Mouse (Mus musculus): ENCODE results near the gene Zfp318.

Gene Zfp318

DNA sequence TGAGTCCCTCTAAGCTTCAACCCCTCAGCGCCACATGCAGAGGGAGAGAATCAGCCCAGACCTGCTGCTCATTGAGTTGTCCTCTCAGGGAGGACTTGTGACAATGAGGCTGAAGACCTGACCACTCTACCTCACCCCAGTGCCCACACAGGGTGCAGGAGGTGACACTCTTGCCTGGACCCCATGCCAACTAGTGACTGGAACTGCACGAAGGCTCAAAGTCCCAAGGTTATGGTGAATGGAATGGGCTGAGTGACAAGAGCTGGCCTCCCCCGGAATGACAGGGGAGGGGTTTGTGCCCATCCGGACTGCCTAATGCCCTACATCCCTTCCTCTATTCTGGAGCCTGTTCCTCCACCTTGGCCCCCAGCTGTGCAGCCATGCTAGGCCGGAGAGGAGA, 69.2 kb downstream of the Zfp318 start:
- DNase-seq (ENCODE audit: low spot score): no peak

DNA sequence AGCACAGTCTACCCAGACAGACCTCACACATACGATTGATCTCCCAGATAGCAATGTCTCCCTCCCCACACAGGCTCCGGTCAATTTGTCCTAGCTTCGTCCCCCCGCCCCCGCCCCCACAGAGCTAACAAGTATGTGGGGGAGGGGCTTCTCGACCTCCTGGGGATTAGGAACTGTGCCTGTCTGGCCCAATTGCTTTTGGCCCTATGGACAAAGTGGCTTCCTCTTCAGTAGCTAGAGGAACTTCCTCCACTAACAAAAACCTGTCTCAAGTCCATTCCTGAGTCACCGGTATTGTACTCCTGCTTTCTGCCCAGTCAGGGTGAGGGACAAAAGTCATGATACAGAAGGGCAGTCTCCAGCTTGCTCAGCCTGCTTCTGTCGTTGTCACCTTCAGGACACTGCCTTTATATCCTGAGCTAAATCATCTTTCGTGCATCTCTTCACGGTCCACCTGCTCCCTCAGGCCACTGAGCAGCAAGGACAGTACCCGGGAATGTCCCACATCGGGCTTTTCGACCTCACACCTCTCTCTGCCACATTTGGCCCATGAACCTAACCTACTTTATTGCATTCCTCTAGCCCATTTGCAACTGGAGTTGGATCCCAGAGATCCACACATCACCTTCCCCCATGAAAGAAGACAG, 69.9 kb downstream of the Zfp318 start:
- no peak for DNase-seq (ENCODE audit: low spot score)

DNA sequence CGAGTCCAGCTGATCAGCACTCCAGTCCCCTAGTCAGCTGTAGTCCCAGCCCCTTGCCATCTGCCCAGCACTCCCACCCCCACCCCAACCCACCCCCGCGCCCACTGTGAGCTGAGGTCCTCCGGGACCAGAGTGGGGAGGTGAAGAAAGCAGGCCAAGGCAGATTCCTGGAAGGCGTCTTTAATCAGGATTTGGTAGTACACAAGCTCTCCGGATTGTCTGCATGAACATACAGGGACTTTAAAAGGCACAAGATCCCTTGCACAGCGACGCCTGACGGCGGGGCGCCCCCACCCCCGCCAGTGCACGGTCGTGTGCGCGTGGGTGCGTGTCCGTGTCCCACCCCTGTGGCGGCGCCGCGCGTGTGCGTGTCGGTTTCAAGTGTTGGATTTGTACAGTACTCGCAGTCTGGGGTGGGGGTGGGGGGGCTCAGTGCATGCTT, 70.5 kb downstream of the Zfp318 start:
- no peak for DNase-seq (ENCODE audit: low spot score)

DNA sequence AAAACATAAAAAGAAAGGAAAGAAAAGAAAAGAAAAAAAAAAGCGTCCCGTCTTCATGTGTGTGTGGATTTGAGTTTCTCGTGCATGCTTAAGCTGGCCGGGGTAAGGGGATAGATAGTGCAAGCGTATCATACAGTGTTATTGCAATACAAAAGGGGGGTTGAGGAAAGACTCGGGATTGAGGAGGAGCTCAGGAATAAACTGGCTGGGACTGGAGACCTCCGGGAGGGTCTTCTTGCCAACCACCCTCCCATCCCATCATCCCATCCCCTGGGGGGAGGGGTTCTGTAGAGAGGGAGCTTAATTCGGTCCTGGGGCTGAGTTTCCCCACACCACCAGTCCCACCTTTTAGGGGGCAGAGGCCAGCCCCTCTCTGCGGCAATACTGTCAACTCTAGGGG, 71.0 kb downstream of the Zfp318 start:
- DNase-seq (ENCODE audit: low spot score): no peak

DNA sequence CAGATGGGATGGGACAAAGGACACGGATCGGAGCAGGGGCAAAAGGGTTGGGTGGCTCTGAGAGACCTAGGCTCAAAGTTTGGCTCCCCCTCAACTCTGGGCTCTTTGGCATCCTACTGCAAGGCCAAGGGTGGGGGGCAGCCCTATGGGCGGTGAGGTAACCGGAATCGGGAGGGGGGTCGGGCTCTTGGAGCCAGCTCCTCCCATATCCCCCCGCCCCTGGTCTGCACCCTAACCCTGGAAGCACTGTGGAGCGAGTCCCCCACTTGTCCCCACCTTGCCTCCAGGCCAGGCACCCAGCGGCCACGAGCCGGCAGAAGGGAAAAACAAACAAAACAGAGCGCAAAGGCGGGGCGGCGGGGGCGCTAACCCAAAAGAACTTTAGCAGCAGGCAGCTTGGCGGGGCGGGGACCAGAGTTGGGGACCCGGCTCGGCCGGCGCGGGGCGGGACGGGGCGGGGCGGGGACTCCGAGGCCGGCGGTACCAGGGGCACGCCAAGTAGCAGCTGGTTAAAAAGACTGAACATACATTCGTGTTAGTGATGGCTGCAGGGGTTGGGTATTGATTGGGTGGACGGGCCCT, 71.7 kb downstream of the Zfp318 start:
- peak; percentile 36 for DNase-seq (ENCODE audit: low spot score)

DNA sequence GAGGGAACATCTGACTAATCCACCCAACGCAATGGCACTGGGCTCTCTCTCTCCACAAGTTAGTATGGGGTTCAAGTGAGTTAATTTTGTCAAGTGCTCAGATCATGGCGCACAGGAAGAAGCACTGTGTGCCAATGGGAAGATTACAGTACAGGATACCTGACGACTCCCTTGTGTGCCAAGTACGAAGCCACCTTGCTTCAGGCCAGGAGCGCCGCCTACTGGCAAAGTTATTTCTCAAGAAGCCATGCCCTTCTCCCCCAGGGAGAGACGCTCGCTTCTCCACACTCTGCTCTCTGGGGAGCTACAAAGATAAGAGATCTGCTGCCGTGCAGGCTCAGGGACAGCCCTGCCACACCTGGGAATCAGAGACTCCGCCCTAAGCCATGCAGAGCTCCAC, 74.3 kb downstream of the Zfp318 start:
- DNase-seq (ENCODE audit: low spot score): peak; percentile 63

DNA sequence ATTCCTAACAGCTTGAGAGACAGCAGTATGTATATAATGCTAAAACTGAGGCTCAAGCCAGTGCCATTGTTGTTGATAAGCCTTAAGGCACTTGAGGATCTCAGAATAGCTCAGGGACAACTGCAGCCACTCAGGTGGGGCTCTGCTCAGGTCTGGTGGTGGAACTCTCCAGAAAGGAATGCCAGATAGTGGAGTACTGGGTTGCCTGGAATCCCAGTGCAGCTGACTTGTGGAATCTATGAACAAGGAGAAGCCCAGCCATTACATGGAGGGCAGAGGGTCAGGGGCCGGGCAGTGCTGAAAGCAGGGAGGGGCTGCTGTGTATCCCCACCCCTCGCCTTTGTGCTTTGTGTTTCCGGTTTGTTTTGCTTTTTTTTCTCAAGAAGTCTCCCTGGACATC, 74.9 kb downstream of the Zfp318 start:
- DNase-seq (ENCODE audit: low spot score): no peak

DNA sequence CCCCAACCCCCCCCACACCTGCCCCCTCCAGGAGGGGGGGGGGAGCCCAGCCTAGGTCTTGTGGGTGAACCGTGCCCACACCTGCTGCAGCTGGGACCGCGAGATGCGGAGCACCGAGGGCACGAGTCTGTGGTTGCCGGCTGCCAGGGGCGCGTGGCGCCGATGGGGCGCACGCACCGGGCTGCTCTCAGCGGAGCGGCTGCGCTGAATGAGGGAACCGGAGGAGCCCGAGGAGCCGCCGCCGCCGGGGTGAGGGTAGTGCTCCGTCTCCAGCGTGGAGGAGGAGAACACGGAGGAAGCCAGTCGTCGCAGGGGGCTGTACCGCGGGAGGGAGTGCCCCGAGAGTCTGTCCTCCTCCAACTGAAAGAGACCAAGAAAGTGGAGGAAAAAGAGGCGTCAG, 77.1 kb downstream of the Zfp318 start:
- no peak for DNase-seq (ENCODE audit: low spot score)

DNA sequence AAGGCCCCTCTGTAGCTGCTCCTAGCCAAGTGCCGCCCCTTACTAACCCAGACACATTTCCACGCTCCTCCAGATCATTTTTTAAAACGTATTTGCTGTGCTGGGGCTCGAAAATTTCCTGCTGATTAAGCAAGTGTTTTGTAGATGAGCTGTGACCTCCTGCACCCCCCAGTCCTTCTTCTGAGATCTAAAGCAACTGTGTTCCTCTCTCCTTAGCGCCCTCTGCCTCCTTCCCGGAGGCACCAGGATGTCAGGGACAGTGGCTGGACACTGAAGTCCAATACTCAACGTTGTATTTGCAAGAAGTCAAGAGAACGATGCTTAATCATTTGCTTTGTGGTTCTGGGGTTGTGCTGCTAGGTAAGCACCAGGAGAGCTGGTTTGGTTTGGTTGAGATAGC, 77.8 kb downstream of the Zfp318 start:
- no peak for DNase-seq (ENCODE audit: low spot score)

DNA sequence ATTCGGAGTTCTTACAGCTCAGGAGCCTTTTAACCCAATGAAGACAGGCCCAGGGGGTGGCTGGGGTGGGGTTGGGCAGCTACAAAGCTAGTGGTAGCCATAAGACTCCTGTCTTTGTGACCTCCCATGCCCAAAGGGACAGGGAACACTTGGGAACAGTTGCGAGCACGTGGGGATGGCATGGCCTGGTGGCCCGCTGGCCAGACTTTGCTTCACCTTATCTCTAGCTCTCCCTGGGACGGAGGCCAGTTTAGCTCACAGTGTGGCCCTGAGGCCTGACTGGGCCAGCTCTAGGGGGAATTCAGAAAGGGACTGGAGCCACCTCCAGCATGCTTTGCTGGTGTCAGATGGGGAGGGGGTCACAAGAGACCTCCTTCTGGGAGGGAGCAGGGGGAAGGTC, 78.7 kb downstream of the Zfp318 start:
- no peak for DNase-seq (ENCODE audit: low spot score)

DNA sequence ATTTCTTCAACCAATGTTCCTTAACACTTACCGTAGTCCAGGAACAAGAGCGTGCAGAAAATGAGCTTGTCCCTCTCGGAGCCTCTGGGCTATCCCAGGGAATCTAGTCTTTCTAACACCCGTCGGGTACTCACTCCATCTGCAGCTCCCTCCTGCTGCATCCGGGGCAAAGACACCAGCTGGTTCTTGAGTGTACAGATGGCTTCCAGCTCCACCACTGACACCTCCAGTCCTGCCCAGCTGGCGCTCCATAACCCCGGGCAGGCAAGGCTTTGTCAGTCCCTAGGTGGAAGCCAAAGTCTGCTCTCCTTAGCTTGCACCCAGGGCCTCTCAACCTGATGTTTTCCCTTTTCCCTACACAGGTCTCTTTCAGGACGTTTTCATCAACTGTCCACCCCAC, 84.3 kb downstream of the Zfp318 start:
- no peak for DNase-seq (ENCODE audit: low spot score)

All from layer of hippocampus, adult 11-12 months (tissue).